Mouse (Mus musculus) kidney, adult 2 months (tissue): ENCODE results near the gene Lef1.

Source experiments
- CTCF ChIP-seq: fragments of 200-500 bp; conservative IDR thresholded peaks from 2 replicates; pipeline ENCODE4 v1.5.1; 2011; ENCODE audit warnings: low read depth, mild to moderate bottlenecking, control low read depth, low read length, moderate library complexity, mixed read lengths; ENCODE audit not compliant: insufficient read depth, insufficient read length
- POLR2A ChIP-seq: fragments of 200-500 bp; IDR thresholded peaks from one replicate; pipeline ENCODE4 v1.6.1; 2011; ENCODE audit warnings: low read depth, low read length, control low read depth

DNA sequence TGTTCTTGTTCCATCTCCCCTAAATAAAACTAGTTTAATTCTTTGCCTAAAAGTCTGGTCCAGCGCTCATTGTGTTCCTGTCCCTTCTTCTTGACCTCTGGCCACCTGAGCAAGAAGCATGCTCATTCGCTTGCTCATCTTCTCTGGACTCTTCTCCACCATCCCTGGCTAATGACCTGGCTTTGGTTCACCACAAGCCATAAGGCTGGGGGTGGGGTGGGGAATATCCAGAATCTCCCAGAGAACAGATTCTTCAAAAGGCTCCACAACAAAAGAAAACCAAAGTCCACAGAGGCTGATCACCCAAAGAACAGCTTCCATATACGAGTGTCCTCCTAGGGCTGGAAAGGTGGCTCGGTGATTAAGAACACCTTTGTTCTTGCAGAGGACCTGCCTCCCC, 144.7 kb downstream of the Lef1 start:
- no peak for TF ChIP-seq POLR2A
- TF ChIP-seq CTCF = no peak
